Mouse (Mus musculus) forebrain, embryonic 14.5 days (tissue): ENCODE results near the gene Yy1. TPM values are rescaled to one million over a fixed set of nuclear protein-coding genes. Genes with fewer than 3 reads are reported as not detected.

Source experiments
- ATAC-seq: fragments of 200-750 bp; cut with Nextera tagmentation; 2 replicates; pipeline ENCODE4 v1.8.0; 2017; ENCODE audit warnings: mild to moderate bottlenecking, moderate library complexity
- DNase-seq: peaks from one replicate; pipeline ENCODE4 v3.0.0-alpha.2; 2015; ENCODE audit warnings: low spot score
- H3K27ac ChIP-seq: fragments of 300-500 bp; sonication (generic); 2 replicates; pipeline ENCODE4 v1.5.1; 2014; ENCODE audit warnings: low read depth, mild to moderate bottlenecking, control low read depth, low read length, moderate library complexity
- H3K27me3 ChIP-seq: fragments of 300-500 bp; sonication (generic); replicated peaks from 2 replicates; pipeline ENCODE4 v1.6.1; 2014; ENCODE audit warnings: low read length, control low read depth, mixed read lengths; ENCODE audit not compliant: control insufficient read depth, insufficient read depth
- H3K36me3 ChIP-seq: fragments of 300-500 bp; sonication (generic); 2 replicates; pipeline ENCODE4 v1.6.1; 2014; ENCODE audit warnings: low read length, control low read depth; ENCODE audit not compliant: control insufficient read depth, insufficient read depth
- H3K4me1 ChIP-seq: fragments of 300-500 bp; sonication (generic); 2 replicates; pipeline ENCODE4 v1.6.1; 2014; ENCODE audit warnings: antibody characterized with exemption, low read length, control low read depth; ENCODE audit not compliant: control insufficient read depth, insufficient read depth
- H3K4me2 ChIP-seq: fragments of 300-500 bp; sonication (generic); 2 replicates; pipeline ENCODE4 v1.6.1; 2014; ENCODE audit warnings: mild to moderate bottlenecking, control low read depth, low read length
- H3K4me3 ChIP-seq: fragments of 300-500 bp; sonication (generic); 2 replicates; pipeline ENCODE4 v1.5.1; 2014; ENCODE audit warnings: low read depth, low read length, control low read depth
- H3K9ac ChIP-seq: fragments of 300-500 bp; sonication (generic); 2 replicates; pipeline ENCODE4 v1.6.1; 2014; ENCODE audit warnings: mild to moderate bottlenecking, low read length, control low read depth, moderate library complexity
- H3K9me3 ChIP-seq: fragments of 300-500 bp; sonication (generic); replicated peaks from 2 replicates; pipeline ENCODE4 v1.6.1; 2016; ENCODE audit warnings: low read length, control low read depth, mixed read lengths; ENCODE audit not compliant: control insufficient read depth
- WGBS: fragments of 180-500 bp; shearing (Covaris S2); extraction: QIAGEN DNeasy Blood & Tissue Kit; methylation state at CpG from one replicate; pipeline ENCODE4 v1.1.7; 2014; 5-methylcytosine and 5-hydroxymethylcytosine counted together
- polyA plus RNA-seq: library from polyadenylated mRNA; unstranded; fragments of >200 nt; fragmentation: Nextera tagmentation; extraction: Ambion mirVana; gene quantifications from 2 replicates; pipeline ENCODE4 v1.2.1, GENCODE M21; 2014

Yy1 gene
- polyA plus RNA-seq, 1 experiment from 2014 or later = 17.6 TPM

- DNase-seq = no peak
- no peak for ATAC-seq
- Histone ChIP-seq H3K36me3 (peaks cover 8% of the 10 kb centered on the region; the same call in 1 of the 2 replicates), H3K4me2 (no peak overlapping the region), H3K9ac (no peak overlapping the region), H3K4me1 (no peaks in the 10 kb centered on the region), H3K9me3 (no peaks in the 10 kb centered on the region), H3K4me3 (no peak overlapping the region), H3K27ac (no peak overlapping the region), H3K27me3 (no peaks in the 10 kb centered on the region)
- WGBS = 87% methylated on average over 8 of the region's 8 CpGs
Observed at GRCm38 (mm10) chr12:108852822-108853221, 60.0 kb downstream of the Yy1 start.

GRCm38 (mm10) chr12:108855081-108855480, 62.3 kb downstream of the Yy1 start:
- ATAC-seq = no peak
- Histone ChIP-seq H3K4me3 (no peak overlapping the region), H3K4me1 (no peaks in the 10 kb centered on the region), H3K27me3 (no peaks in the 10 kb centered on the region), H3K36me3 (peaks cover 16% of the 10 kb centered on the region; the same call in 1 of the 2 replicates), H3K27ac (no peak overlapping the region), H3K9ac (no peak overlapping the region), H3K4me2 (no peak overlapping the region), H3K9me3 (no peaks in the 10 kb centered on the region)
- 91% methylated on average over 10 of the region's 10 CpGs for WGBS
- no peak for DNase-seq

GRCm38 (mm10) chr12:108856186-108856585, 63.4 kb downstream of the Yy1 start:
- no peaks in the 10 kb centered on the region for H3K4me1 ChIP-seq
- WGBS = 89% methylated on average over 8 of the region's 8 CpGs
- no peak for DNase-seq
- H3K9ac ChIP-seq = no peak overlapping the region
- H3K27ac ChIP-seq = no peak overlapping the region
- no peaks in the 10 kb centered on the region for H3K9me3 ChIP-seq
- H3K36me3 ChIP-seq = peaks cover 27% of the 10 kb centered on the region
- ATAC-seq = no peak
- no peak overlapping the region for H3K4me2 ChIP-seq
- H3K4me3 ChIP-seq = no peak overlapping the region
- H3K27me3 ChIP-seq = no peaks in the 10 kb centered on the region

GRCm38 (mm10) chr12:108857109-108857508, 64.3 kb downstream of the Yy1 start:
- H3K9me3 ChIP-seq = no peaks in the 10 kb centered on the region

GRCm38 (mm10) chr12:108857589-108858184, 64.9 kb downstream of the Yy1 start:
- H3K9ac ChIP-seq = no peak overlapping the region
- H3K27me3 ChIP-seq = no peaks in the 10 kb centered on the region
- H3K4me2 ChIP-seq = no peak overlapping the region
- ATAC-seq (no peak), DNase-seq (no peak)
- H3K36me3 ChIP-seq = peaks cover 42% of the 10 kb centered on the region
- no peaks in the 10 kb centered on the region for H3K9me3 ChIP-seq
- no peak overlapping the region for H3K4me3 ChIP-seq
- WGBS = 86% methylated on average over 7 of the region's 7 CpGs
- H3K27ac ChIP-seq = no peak overlapping the region
- no peaks in the 10 kb centered on the region for H3K4me1 ChIP-seq

More at GRCm38 (mm10) chr12:108857109-108857508, 64.3 kb downstream of the Yy1 start:
- DNase-seq = no peak
- Histone ChIP-seq H3K27ac (no peak overlapping the region), H3K4me2 (no peak overlapping the region), H3K4me3 (no peak overlapping the region), H3K4me1 (no peaks in the 10 kb centered on the region), H3K36me3 (peaks cover 36% of the 10 kb centered on the region), H3K9ac (no peak overlapping the region), H3K27me3 (no peaks in the 10 kb centered on the region)
- 91% methylated on average over 7 of the region's 7 CpGs for WGBS
- no peak for ATAC-seq

GRCm38 (mm10) chr12:108858486-108858885, 65.7 kb downstream of the Yy1 start:
- 81% methylated on average over 5 of the region's 5 CpGs for WGBS
- H3K9ac ChIP-seq = no peak overlapping the region
- H3K36me3 ChIP-seq = peaks cover 50% of the 10 kb centered on the region
- H3K27me3 ChIP-seq = no peaks in the 10 kb centered on the region
- DNase-seq (no peak), ATAC-seq (no peak)
- H3K27ac ChIP-seq = no peak overlapping the region
- no peak overlapping the region for H3K4me3 ChIP-seq
- no peaks in the 10 kb centered on the region for H3K4me1 ChIP-seq
- no peak overlapping the region for H3K4me2 ChIP-seq
- no peaks in the 10 kb centered on the region for H3K9me3 ChIP-seq

- H3K4me1 ChIP-seq = no peaks in the 10 kb centered on the region
- no peak overlapping the region for H3K4me3 ChIP-seq
- H3K36me3 ChIP-seq = peaks cover 99% of the 10 kb centered on the region
- 93% methylated on average over 6 of the region's 6 CpGs for WGBS
- H3K4me2 ChIP-seq = no peak overlapping the region
- H3K9ac ChIP-seq = no peak overlapping the region
- DNase-seq (no peak), ATAC-seq (no peak)
- no peaks in the 10 kb centered on the region for H3K27me3 ChIP-seq
- H3K9me3 ChIP-seq = no peaks in the 10 kb centered on the region
- H3K27ac ChIP-seq = no peak overlapping the region
Observed at GRCm38 (mm10) chr12:108865007-108865494, 72.3 kb downstream of the Yy1 start.

- Histone ChIP-seq H3K36me3 (peaks cover 84% of the 10 kb centered on the region), H3K4me2 (no peak overlapping the region), H3K4me1 (no peaks in the 10 kb centered on the region), H3K9me3 (no peaks in the 10 kb centered on the region), H3K27ac (no peak overlapping the region), H3K9ac (no peak overlapping the region), H3K4me3 (no peak overlapping the region), H3K27me3 (no peaks in the 10 kb centered on the region)
- ATAC-seq (no peak), DNase-seq (peak; percentile 4)
- WGBS = 86% methylated on average over 2 of the region's 2 CpGs
Observed at GRCm38 (mm10) chr12:108869575-108869974, 76.8 kb downstream of the Yy1 start.
